Mouse (Mus musculus) C2C12 (cell line): Measurements from ENCODE around the gene Rtn1. TPM values are rescaled to one million over a fixed set of nuclear protein-coding genes. Genes with fewer than 3 reads are reported as not detected.

Experiments
- H3K27me3 ChIP-seq: one replicate; pipeline ENCODE4 v1.6.1; 2011; ENCODE audit not compliant: control insufficient read depth, insufficient read depth, insufficient read length
- H3K36me3 ChIP-seq: one replicate; pipeline ENCODE4 v1.6.1; 2011; ENCODE audit not compliant: control insufficient read depth, insufficient read depth
- H3K4me3 ChIP-seq: one replicate; pipeline ENCODE4 v1.5.1; 2011; ENCODE audit warnings: mild to moderate bottlenecking, control low read depth; ENCODE audit not compliant: poor library complexity, insufficient read depth, severe bottlenecking
- H3K79me2 ChIP-seq: one replicate; pipeline ENCODE4 v1.6.1; 2011; ENCODE audit not compliant: control insufficient read depth, insufficient read depth
- H3K79me3 ChIP-seq: one replicate; pipeline ENCODE4 v1.6.1; 2011; ENCODE audit warnings: low read depth, control low read depth
- H3ac ChIP-seq: one replicate; pipeline ENCODE3; 2011; ENCODE audit warnings: low read depth; ENCODE audit not compliant: control insufficient read depth, insufficient read length
- CEBPB ChIP-seq: IDR thresholded peaks from one replicate; pipeline ENCODE4 v1.6.1; 2011; ENCODE audit warnings: low read depth, mild to moderate bottlenecking, control low read depth, moderate library complexity
- CTCF ChIP-seq: IDR thresholded peaks from one replicate; pipeline ENCODE4 v1.5.1; 2011; ENCODE audit not compliant: control insufficient read depth, insufficient read depth, insufficient read length
- FOSL1 ChIP-seq: IDR thresholded peaks from one replicate; pipeline ENCODE4 v1.8.0; 2011; ENCODE audit warnings: mild to moderate bottlenecking, low read length; ENCODE audit not compliant: poor library complexity, insufficient read depth, severe bottlenecking
- MAX ChIP-seq: IDR thresholded peaks from one replicate; pipeline ENCODE4 v1.6.1; 2011; ENCODE audit warnings: mild to moderate bottlenecking, control low read depth
- MYOD1 ChIP-seq: IDR thresholded peaks from one replicate; pipeline ENCODE4 v1.6.1; 2011; ENCODE audit warnings: low read depth; ENCODE audit not compliant: control insufficient read depth, insufficient read length
- MYOG ChIP-seq: IDR thresholded peaks from one replicate; pipeline ENCODE4 v1.6.1; 2011; ENCODE audit not compliant: control insufficient read depth, insufficient read length; ENCODE audit errors: extremely low read depth
- USF1 ChIP-seq: IDR thresholded peaks from one replicate; pipeline ENCODE4 v1.6.1; 2011; ENCODE audit warnings: low read depth, mild to moderate bottlenecking, control low read depth, moderate library complexity
- polyA plus RNA-seq: library from polyadenylated mRNA; unstranded; fragments of >200 nt; fragmentation: generic; extraction: Trizol; gene quantifications from one replicate; pipeline ENCODE4 v1.2.1, GENCODE M21; 2012; ENCODE audit warnings: missing spikeins

Gene Rtn1
- polyA plus RNA-seq, 1 experiment, result not detected

DNA sequence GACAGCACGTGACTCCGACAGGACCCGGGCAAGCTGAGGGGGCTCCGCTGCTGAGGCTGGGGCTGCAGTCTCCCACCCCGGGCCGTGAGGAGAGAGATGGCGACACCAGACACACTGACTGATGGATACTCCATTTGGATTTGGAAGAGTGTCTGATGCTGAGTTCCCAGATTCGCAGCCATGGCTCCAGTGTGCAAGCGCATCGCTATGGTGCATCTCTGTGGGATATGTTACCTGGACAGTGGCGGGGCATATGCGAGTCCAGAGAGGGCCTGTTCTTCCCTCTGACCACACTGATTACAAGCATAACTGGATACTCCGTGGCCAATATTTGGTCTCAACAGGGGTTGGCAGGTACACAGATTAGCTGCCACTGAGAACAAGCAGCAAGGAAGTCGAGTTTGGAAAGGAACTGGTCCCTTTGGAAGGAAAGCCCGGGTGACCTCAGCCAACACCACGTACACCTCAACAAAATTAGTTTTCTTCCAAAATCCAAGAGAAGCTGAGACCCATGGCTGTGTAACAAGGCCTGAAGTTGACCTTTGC lies 185.2 kb downstream of the Rtn1 start:
- Histone ChIP-seq H3ac (no peak overlapping the region), H3K36me3 (no peaks in the 10 kb centered on the region), H3K4me3 (no peak overlapping the region), H3K79me3 (no peaks in the 10 kb centered on the region), H3K79me2 (no peaks in the 10 kb centered on the region), H3K27me3 (peaks cover 26% of the 10 kb centered on the region)
- TF ChIP-seq CTCF, result no peak
- TF ChIP-seq FOSL1, result no peak
- no peak for TF ChIP-seq USF1
- no peak for TF ChIP-seq MYOG
- TF ChIP-seq CEBPB, result no peak
- TF ChIP-seq MAX, result no peak
- TF ChIP-seq MYOD1, result no peak

DNA sequence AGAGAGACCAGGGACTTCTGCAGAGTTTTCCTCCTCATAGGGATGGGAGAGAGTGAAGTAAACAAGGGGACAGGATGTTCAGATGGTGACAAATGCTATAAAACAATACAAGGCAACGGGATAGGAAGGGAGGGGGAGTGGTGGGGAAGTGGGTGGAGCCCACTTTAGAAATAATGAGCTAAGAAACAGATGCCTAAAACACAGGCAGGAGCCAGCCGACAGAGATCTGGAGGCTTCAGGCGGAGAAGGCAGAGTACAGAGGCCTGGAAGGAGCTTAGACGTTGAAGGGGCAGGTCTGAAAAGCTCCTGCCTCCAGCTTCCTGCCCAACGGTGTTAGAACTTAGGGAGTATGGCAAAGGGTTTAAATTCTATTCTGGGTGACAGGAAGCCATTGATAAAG lies 195.3 kb downstream of the Rtn1 start:
- no peak for TF ChIP-seq MYOG
- no peak for TF ChIP-seq MYOD1
- TF ChIP-seq FOSL1, result no peak
- TF ChIP-seq USF1, result no peak
- no peak for TF ChIP-seq MAX
- no peak for TF ChIP-seq CEBPB
- TF ChIP-seq CTCF, result no peak

DNA sequence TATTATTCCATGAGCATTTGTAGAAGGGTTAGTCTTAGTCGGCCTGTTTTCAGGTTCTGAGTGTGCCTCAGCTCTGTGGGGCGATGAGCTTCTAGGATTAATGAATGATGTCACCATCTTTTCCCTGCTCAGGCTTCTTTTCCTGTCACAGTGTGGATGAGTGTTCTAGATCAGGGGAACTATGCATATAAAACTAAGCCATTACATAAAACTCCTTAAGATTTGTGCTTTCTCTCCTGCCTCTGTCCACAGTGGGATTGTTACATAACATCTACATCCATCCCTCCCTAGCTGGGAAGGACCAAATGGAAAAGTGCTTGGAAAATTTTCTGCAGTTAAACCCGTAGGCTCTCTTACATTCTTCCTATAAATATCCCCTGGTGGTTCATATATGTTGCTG lies 208.0 kb downstream of the Rtn1 start:
- H3K79me2 ChIP-seq, result no peaks in the 10 kb centered on the region
- no peaks in the 10 kb centered on the region for H3K27me3 ChIP-seq
- TF ChIP-seq USF1 (no peak), FOSL1 (no peak), CTCF (no peak), MYOG (no peak), MAX (no peak), MYOD1 (no peak), CEBPB (no peak)
- H3K36me3 ChIP-seq, result no peaks in the 10 kb centered on the region
- no peak overlapping the region for H3ac ChIP-seq
- no peaks in the 10 kb centered on the region for H3K79me3 ChIP-seq
- no peak overlapping the region for H3K4me3 ChIP-seq

More for the DNA sequence above, 195.3 kb downstream of the Rtn1 start:
- no peak overlapping the region for H3ac ChIP-seq
- H3K36me3 ChIP-seq, result no peaks in the 10 kb centered on the region
- peaks cover 4% of the 10 kb centered on the region for H3K27me3 ChIP-seq
- no peaks in the 10 kb centered on the region for H3K79me2 ChIP-seq
- H3K79me3 ChIP-seq, result no peaks in the 10 kb centered on the region
- H3K4me3 ChIP-seq, result no peak overlapping the region

DNA sequence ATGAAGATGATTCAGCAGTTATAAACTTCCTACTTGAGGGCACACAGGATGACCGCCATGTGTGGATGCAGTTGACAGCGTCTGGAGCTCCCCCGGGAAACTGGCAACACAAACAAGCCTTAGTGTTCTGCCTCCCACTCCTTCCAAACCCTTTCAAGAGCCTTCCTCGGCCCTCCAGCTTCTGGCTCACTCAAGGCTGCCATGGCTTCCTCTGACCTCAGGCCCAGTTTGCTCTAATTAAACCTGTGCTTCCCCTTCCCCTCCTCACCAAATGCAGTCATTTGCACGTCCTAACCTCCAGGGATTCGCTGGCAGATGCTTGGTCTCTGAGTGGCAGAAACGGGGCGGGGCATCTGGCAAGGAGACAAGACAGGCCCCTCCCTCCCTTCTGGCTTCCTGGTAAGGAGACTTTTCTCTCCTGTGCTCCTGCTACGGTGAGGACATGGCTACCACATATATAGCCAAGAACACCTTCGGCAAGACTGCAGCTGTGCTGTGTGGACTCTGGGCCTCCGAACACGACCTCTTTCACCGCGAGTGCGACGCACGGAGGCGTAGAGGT lies 210.8 kb downstream of the Rtn1 start:
- no peaks in the 10 kb centered on the region for H3K79me3 ChIP-seq
- TF ChIP-seq MAX, result no peak
- TF ChIP-seq MYOG, result no peak
- TF ChIP-seq MYOD1, result no peak
- TF ChIP-seq FOSL1, result no peak
- no peak for TF ChIP-seq CTCF
- TF ChIP-seq USF1, result no peak
- H3K4me3 ChIP-seq, result no peak overlapping the region
- H3K27me3 ChIP-seq, result peaks cover 3% of the 10 kb centered on the region
- no peak overlapping the region for H3ac ChIP-seq
- no peaks in the 10 kb centered on the region for H3K79me2 ChIP-seq
- no peaks in the 10 kb centered on the region for H3K36me3 ChIP-seq

DNA sequence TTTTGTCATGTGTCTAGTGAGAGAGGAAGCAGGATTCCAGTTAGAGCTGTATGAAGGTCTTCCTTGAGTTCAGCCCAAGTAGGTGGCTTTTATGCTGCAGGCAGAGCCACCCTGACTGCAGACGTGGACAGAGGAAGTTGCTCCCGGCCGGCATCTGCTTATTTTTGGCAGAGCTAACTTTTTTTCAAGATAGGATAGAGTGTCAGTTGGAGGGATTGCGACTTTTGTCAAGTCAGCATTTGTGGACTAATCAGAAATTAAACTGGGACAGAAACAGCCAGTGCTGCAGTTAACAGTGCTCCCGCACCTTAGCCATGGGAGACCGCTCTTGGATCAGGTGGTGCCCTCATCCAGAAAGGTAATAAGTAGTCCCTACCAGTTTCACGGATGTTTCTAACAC lies 211.4 kb downstream of the Rtn1 start:
- Histone ChIP-seq H3ac (no peak overlapping the region), H3K36me3 (no peaks in the 10 kb centered on the region), H3K79me2 (no peaks in the 10 kb centered on the region), H3K27me3 (peaks cover 3% of the 10 kb centered on the region), H3K4me3 (no peak overlapping the region), H3K79me3 (no peaks in the 10 kb centered on the region)
- TF ChIP-seq FOSL1 (no peak), USF1 (no peak), CEBPB (no peak), MAX (no peak), CTCF (no peak), MYOG (no peak), MYOD1 (no peak)

DNA sequence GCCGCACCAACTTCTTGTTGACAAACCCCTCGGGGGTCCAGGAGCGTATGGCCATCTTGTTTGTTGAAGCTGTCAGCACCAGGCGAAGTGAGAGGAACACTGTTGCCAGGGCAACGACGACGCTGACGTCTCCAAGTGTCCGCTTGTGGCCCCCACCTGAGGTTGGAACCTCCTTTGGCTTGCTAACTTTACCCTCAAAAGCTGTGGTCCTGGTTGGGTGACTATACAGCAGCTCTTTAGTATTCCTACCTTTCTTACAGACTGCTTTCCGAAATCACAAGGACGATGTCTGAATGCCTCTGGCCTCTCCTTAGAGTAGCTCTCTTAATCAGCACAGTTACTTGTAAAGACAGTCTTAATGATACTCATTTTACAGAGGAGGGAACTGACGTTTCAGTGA lies 223.9 kb downstream of the Rtn1 start, which contains the start of gene Ccdc175:
Gene Ccdc175, minus strand, starts transcription at position 101 of the 400 bp plus-strand sequence.
- no peaks in the 10 kb centered on the region for H3K36me3 ChIP-seq
- no peak within 1 kb of the TSS for H3ac ChIP-seq
- H3K27me3 ChIP-seq, result peaks cover 5% of the 10 kb centered on the region
- no peaks in the 10 kb centered on the region for H3K79me3 ChIP-seq
- no peak within 1 kb of the TSS for H3K4me3 ChIP-seq
- no peak for TF ChIP-seq MYOD1
- TF ChIP-seq CTCF, result no peak
- TF ChIP-seq USF1, result no peak
- no peaks in the 10 kb centered on the region for H3K79me2 ChIP-seq
